Mouse (Mus musculus) erythroblast, adult 5-6 weeks (primary cell): ENCODE results near the gene Slc29a3. TPM values are rescaled to one million over a fixed set of nuclear protein-coding genes. Genes with fewer than 3 reads are reported as not detected.
A peak's percentile ranks its signal among the peaks of the same experiment; 100 is the strongest.
"Not testable (repeated sequence)": the region's sequence is repeated elsewhere in the genome, so short reads cannot be mapped to it uniquely, and the experiment has no call there.

Experiments used
- ATAC-seq: replicated peaks from 2 replicates; pipeline ENCODE4 v1.8.0; 2016; ENCODE audit warnings: moderate number of reproducible peaks, mild to moderate bottlenecking, moderate TSS enrichment, inconsistent platforms; ENCODE audit not compliant: poor library complexity, low FRiP score, severe bottlenecking
- total RNA-seq, 2 experiments: library from RNA; stranded (forward) in 1 of 2; stranded (reverse) in 1 of 2; fragments of 150-400 nt in 1 of 2; fragments of 200-764, 138-1000 nt in 1 of 2; gene quantifications; 2 replicates each; pipeline versions ENCODE4 v1.2.3 to v1.2.4; 2015 to 2017; ENCODE audit warnings: low replicate concordance in 2 of 2

Slc29a3 gene
- total RNA-seq, 2 experiments from 2014 or later: 4.1 to 7.3 TPM

- ATAC-seq: no peak
Observed at GRCm38 (mm10) chr10:60770855-60771254, 18.3 kb upstream of the Slc29a3 start.

- no peak for ATAC-seq
Observed at GRCm38 (mm10) chr10:60768614-60769013, 16.0 kb upstream of the Slc29a3 start.

- ATAC-seq: no peak
Observed at GRCm38 (mm10) chr10:60767400-60767799, 14.8 kb upstream of the Slc29a3 start.

DNA sequence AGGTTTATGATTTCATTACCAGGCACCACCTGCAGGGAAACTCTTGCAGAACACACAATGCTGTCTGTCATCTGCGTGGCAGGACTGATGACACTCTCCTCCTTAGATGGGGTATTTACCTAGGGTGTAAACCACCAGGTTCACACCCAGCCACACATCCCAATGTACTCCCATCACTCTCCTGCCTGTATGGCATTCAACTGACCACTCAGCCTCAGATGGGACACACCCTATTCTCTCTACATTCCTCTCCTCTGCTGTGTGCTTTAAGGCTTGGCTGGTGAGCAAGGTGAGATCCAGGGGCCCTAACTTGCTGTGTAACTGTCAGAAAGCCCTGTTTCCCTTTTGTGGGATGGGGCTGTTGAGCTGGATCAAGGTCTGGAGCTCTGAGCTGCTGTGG lies 9.5 kb upstream of the Slc29a3 start:
- no peak for ATAC-seq

- peak; percentile 78 for ATAC-seq
Observed at GRCm38 (mm10) chr10:60760377-60760776, 7.8 kb upstream of the Slc29a3 start.

- ATAC-seq: no peak
Observed at GRCm38 (mm10) chr10:60756992-60757391, 4.4 kb upstream of the Slc29a3 start.

DNA sequence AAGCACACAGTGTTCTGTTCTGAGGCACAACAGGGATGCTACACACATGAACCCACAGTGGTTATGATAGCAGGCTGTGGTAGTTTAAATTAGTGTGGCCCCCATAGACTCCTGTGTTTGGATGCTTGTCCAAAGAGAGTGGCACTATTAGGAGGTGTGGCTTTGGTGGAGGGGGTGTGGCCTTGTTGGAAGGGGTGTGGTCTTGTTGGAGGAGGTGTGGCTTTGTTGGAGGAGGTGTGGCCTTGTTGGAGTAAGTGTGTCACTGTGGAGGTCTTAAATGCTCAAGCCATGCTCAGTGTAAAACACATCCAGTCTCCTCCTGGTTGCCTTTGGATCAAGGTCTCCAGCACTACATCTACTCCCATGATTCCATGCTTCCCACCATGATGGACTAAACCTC lies 3.6 kb upstream of the Slc29a3 start:
- ATAC-seq: no peak

DNA sequence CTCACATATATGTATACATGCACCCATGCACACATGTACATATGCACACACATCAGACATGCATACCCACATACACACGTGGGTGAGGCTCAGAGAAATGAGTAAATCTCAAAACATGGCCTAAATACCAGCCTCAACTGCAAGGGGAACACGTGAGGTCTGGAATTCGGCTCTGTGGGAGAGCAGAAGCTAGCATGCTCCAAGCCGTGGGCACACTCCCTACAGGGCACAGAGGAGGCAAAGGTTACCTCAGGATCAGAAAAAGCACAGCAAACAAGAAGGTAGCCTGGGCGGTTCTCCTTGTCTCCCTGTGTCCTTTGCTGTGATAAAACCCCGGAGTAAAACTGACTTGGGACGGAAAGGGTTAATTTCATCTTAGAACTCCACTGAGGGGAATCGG lies 1.3 kb upstream of the Slc29a3 start:
- ATAC-seq: no peak

DNA sequence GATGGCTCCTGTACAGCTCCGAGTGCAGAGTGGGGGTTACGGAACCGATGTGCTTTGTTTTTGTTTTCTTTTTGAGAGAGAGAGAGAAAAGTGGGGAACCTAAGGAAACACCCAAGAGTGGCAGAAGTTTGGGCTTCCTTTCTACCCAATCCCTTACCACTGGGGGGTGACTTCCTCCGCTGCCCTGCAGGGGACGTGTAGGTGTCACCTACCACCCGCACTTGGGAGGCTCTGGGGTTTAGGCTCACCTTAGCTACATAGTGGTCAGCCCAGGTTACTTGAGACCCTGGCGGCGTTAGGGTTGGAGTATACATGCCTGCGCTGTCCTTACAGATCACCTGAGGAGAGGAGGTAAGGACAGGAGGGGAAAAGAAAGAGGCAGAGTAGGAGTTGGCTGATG lies 667 bp upstream of the Slc29a3 start:
- no peak for ATAC-seq

DNA sequence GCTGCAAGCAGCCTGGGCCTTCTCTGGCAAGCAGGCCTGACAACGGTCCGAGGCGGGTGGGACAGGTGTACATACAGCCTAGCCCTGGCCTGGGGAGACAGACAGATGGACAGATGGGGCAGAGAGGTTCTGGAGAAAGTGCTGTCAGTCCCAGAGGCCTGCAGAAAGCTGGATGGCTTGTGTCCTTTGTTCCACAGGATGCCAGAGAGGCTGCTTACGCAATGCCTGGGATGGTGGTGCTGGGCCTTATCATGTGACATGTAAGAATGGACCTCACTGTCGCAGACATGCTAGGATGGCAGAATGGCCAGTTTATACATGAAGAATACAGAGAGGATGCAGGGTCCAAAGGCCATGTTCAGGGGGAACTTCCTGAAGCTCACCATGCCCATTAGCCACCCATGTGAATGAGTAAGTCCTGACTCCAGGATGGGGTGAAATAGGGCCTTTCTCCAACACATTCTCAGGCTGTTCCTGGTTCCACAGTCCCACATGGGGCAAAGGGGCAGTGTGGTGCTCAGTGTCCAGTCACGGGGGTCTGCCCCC lies 4.9 kb downstream of the Slc29a3 start:
- no peak for ATAC-seq

- ATAC-seq: no peak
Observed at GRCm38 (mm10) chr10:60746512-60746911, 6.1 kb downstream of the Slc29a3 start.

DNA sequence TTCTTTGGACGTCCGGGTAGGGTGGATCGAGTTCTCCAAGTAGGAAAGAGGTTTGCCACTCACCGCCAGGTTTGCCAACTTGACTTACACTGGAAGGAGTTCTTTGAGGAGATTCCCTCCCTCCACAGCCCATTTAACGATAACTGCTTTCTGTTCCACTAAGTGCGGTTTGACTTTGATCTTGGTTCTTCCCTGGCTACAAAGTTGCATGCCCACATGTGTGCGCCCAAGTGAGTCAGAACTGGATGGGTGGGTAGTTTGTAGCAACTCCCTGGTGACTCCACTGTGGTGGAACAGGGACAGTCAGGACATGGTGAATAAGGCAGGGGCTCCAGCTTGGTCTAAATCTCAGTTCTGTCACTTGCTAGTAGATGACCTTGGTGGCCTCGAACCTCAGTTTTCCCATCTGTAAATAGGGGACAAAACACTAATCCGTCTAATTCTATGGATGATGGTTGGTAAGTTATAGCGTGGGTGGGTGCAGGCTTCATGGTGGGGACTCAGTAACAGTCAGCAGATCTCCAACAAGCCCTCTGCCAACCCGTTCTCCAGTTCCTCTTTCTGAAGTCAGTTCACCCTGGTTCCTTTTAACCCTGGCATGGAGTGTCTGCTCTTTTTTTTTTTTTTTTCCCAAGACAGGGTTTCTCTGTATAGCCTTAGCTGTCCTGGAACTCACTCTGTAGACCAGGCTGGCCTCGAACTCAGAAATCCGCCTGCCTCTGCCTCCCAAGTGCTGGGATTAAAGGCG lies 7.9 kb downstream of the Slc29a3 start:
- no peak for ATAC-seq

- ATAC-seq: no peak
Observed at GRCm38 (mm10) chr10:60743681-60744080, 8.9 kb downstream of the Slc29a3 start.

DNA sequence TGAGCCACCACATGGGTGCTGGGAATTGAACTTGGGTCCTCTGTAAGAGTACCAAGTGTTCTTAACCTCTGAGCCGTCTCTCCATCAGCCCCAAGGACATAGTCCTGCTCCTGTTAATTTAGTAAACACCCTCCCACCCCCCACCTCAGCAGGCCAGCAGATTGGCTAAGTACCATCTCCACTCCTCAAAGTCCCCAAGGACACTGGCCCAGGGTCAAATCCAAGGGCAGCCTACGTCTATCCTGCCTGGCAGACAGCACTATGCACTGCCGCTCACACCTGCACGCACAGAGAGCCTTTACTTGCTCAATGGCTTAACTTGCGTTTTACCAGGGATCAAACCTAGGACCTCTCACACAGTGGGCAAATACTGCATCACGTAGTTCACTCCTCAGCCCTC lies 9.7 kb downstream of the Slc29a3 start:
- no peak for ATAC-seq

- not testable (repeated sequence) for ATAC-seq
Observed at GRCm38 (mm10) chr10:60742296-60742695, 10.3 kb downstream of the Slc29a3 start.

DNA sequence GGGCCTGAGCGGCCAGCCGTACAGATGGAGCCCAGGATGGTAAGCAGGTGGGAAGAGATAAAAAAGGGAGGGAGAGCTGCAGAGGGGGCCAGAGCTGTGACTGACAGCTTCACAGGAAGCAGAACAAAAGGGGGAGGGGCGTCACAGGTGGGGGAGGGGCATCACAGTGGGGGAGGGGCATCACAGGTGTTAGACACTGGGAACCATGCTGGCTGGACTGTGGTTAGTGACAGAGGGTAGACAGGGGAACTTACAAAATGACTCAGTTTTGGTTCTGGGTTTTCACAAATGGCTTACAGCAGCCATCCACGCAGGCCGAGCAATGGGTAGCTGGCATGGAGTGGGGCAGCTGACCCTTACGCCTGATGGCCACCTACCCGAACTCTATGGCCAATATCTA lies 11.2 kb downstream of the Slc29a3 start:
- no peak for ATAC-seq

- ATAC-seq: no peak
Observed at GRCm38 (mm10) chr10:60739619-60740363, 12.8 kb downstream of the Slc29a3 start.

- no peak for ATAC-seq
Observed at GRCm38 (mm10) chr10:60737886-60738640, 14.5 kb downstream of the Slc29a3 start.

DNA sequence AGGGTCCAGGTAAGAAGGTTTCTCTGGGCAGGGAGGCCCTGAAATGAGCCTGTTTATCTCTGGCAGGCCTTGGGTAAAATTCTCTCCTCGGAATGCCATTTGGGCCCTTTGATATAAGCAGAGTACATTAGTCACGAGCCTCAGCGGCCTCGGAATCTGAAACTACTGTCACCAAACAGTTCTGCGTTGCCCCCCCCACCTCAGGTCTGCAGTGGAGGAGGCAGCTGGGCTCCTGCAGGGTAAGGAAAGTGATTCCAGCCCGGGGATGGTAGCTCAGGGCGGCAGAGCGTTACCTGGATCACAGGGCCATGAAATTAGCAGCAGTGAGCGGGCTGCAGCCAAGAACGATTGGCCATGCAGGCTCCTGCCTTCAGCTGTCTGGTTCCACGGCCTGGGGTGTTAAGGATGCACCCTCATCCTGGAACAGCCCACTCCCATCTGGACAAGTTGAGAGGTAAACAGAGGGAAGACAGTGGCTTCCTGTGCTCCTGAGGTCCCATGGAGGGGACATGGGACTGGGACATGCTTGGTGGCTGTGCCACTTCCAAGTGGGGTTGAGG lies 15.3 kb downstream of the Slc29a3 start:
- ATAC-seq: no peak

- ATAC-seq: no peak
Observed at GRCm38 (mm10) chr10:60735737-60736136, 16.9 kb downstream of the Slc29a3 start.
